Mouse (Mus musculus) urinary bladder, postnatal 14 days (tissue): ENCODE data around the gene Pdlim4.
A peak's percentile ranks its signal among the peaks of the same experiment; 100 is the strongest.
"Not testable (repeated sequence)": the region's sequence is repeated elsewhere in the genome, so short reads cannot be mapped to it uniquely, and the experiment has no call there.

ENCODE experiments used
- DNase-seq: peaks from one replicate; pipeline ENCODE4 v3.0.0; 2021; ENCODE audit warnings: low spot score

Gene Pdlim4

GRCm38 (mm10) chr11:54062086-54062752 is 6.6 kb downstream of the Pdlim4 start:
- peak; percentile 81 for DNase-seq

- DNase-seq, result peak; percentile 74
Measured at GRCm38 (mm10) chr11:54060316-54060715, 8.5 kb downstream of the Pdlim4 start.

- DNase-seq, result no peak
Measured at GRCm38 (mm10) chr11:54059526-54059925, 9.3 kb downstream of the Pdlim4 start.

GRCm38 (mm10) chr11:54058643-54059042 is 10.2 kb downstream of the Pdlim4 start:
- DNase-seq, result no peak

- DNase-seq, result no peak
Measured at GRCm38 (mm10) chr11:54058056-54058617, 10.7 kb downstream of the Pdlim4 start.

GRCm38 (mm10) chr11:54057428-54057827 is 11.4 kb downstream of the Pdlim4 start:
- no peak for DNase-seq

- DNase-seq, result no peak
Measured at GRCm38 (mm10) chr11:54056132-54056531, 12.7 kb downstream of the Pdlim4 start.

- peak; percentile 54 for DNase-seq
Measured at GRCm38 (mm10) chr11:54054257-54054656, 14.6 kb downstream of the Pdlim4 start.

- DNase-seq, result no peak
Measured at GRCm38 (mm10) chr11:54053090-54053489, 15.7 kb downstream of the Pdlim4 start.

GRCm38 (mm10) chr11:54052128-54052527 is 16.7 kb downstream of the Pdlim4 start:
- no peak for DNase-seq

- DNase-seq, result no peak
Measured at GRCm38 (mm10) chr11:54051161-54051560, 17.7 kb downstream of the Pdlim4 start.

- DNase-seq, result no peak
Measured at GRCm38 (mm10) chr11:54050205-54050604, 18.6 kb downstream of the Pdlim4 start.

- DNase-seq, result no peak
Measured at GRCm38 (mm10) chr11:54040676-54041075, 28.1 kb downstream of the Pdlim4 start.

- DNase-seq, result not testable (repeated sequence)
Measured at GRCm38 (mm10) chr11:54032872-54033271, 35.9 kb downstream of the Pdlim4 start.

GRCm38 (mm10) chr11:54028997-54029396 is 39.8 kb downstream of the Pdlim4 start:
- no peak for DNase-seq

- peak; percentile 83 for DNase-seq
Measured at GRCm38 (mm10) chr11:54028044-54028951, 40.5 kb downstream of the Pdlim4 start, which contains the start of gene Slc22a4. Slc22a4 (minus strand) TSS chr11:54028090.

GRCm38 (mm10) chr11:54027131-54028043 is 41.4 kb downstream of the Pdlim4 start:
- no peak for DNase-seq

GRCm38 (mm10) chr11:54026491-54027041 is 42.2 kb downstream of the Pdlim4 start:
- no peak for DNase-seq

GRCm38 (mm10) chr11:54021396-54022093 is 47.3 kb downstream of the Pdlim4 start:
- DNase-seq, result no peak

- DNase-seq, result no peak
Measured at GRCm38 (mm10) chr11:54018893-54019732, 49.7 kb downstream of the Pdlim4 start.
